Mouse (Mus musculus) heart, embryonic 12.5 days (tissue): ENCODE results near the gene Rnf224. TPM values are rescaled to one million over a fixed set of nuclear protein-coding genes. Genes with fewer than 3 reads are reported as not detected.
A peak's percentile ranks its signal among the peaks of the same experiment; 100 is the strongest.

Experiments used
- ATAC-seq: fragments of 200-750 bp; cut with Nextera tagmentation; 2 replicates; pipeline ENCODE4 v1.8.0; 2017; ENCODE audit warnings: moderate TSS enrichment, moderate library complexity; ENCODE audit not compliant: insufficient number of reproducible peaks, low FRiP score
- H3K27ac ChIP-seq: fragments of 300-500 bp; sonication (generic); 2 replicates; pipeline ENCODE4 v1.5.1; 2016; ENCODE audit warnings: mild to moderate bottlenecking, moderate library complexity; ENCODE audit not compliant: poor library complexity, severe bottlenecking
- H3K27me3 ChIP-seq: fragments of 300-500 bp; sonication (generic); replicated peaks from 2 replicates; pipeline ENCODE4 v1.6.1; 2016; ENCODE audit warnings: mild to moderate bottlenecking, moderate library complexity
- H3K36me3 ChIP-seq: fragments of 300-500 bp; sonication (generic); 2 replicates; pipeline ENCODE4 v1.6.1; 2016; ENCODE audit warnings: mild to moderate bottlenecking, moderate library complexity
- H3K4me1 ChIP-seq: fragments of 300-500 bp; sonication (generic); replicated peaks from 2 replicates; pipeline ENCODE4 v1.6.1; 2016; ENCODE audit warnings: mild to moderate bottlenecking
- H3K4me2 ChIP-seq: fragments of 300-500 bp; sonication (generic); 2 replicates; pipeline ENCODE4 v1.6.1; 2016; ENCODE audit warnings: mild to moderate bottlenecking, moderate library complexity
- H3K4me3 ChIP-seq: fragments of 300-500 bp; sonication (generic); 2 replicates; pipeline ENCODE4 v1.5.1; 2016; ENCODE audit warnings: mild to moderate bottlenecking
- H3K9ac ChIP-seq: fragments of 300-500 bp; sonication (generic); 2 replicates; pipeline ENCODE4 v1.6.1; 2016; ENCODE audit warnings: mild to moderate bottlenecking, moderate library complexity
- H3K9me3 ChIP-seq: fragments of 300-500 bp; sonication (generic); replicated peaks from 2 replicates; pipeline ENCODE4 v1.6.1; 2016; ENCODE audit warnings: mild to moderate bottlenecking, moderate library complexity
- WGBS: fragments of 180-500 bp; shearing (Covaris S2); methylation state at CpG from one replicate; pipeline ENCODE4 v1.1.7; 2016; 5-methylcytosine and 5-hydroxymethylcytosine counted together
- polyA plus RNA-seq: library from polyadenylated mRNA; unstranded; fragments of >200 nt; fragmentation: Nextera tagmentation; extraction: Ambion mirVana; gene quantifications from 2 replicates; pipeline ENCODE4 v1.2.1, GENCODE M21; 2016

Rnf224 gene
- polyA plus RNA-seq: not detected in 2 replicates

DNA sequence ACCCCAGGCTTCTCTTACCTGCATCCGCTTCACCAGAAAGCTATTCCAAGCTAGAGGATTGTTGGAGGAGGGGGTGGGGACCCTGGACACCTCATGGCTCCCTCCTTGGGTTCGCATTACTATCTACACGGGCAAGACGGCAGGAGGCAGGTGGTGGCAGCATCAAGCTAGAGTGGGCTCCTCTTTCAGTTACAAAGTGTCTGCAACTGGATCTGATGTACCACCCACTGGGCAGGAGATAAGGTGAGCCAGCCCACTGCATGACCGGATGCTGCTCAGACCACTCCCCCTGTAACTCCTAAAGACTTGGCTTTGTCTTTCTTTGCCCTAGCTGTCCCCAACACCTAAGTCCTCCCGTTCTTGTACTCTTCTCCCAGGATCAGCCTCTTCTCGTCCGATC, at the start of gene Rnf224:
Gene Rnf224 (minus strand): TSS at position 174 of the 400 bp plus-strand sequence.
- no peaks in the 10 kb centered on the region for H3K9me3 ChIP-seq
- H3K4me3 ChIP-seq: no peak within 1 kb of the TSS
- no peaks in the 10 kb centered on the region for H3K36me3 ChIP-seq
- H3K27me3 ChIP-seq: peaks cover 63% of the 10 kb centered on the region
- H3K27ac ChIP-seq: no peak within 1 kb of the TSS
- H3K4me2 ChIP-seq: peak within 1 kb of the TSS; percentile 2; the same call in 1 of the 2 replicates
- WGBS: 23% methylated on average over 8 of the region's 8 CpGs
- no peak for ATAC-seq
- peaks cover 13% of the 10 kb centered on the region for H3K4me1 ChIP-seq
- H3K9ac ChIP-seq: no peak within 1 kb of the TSS

DNA sequence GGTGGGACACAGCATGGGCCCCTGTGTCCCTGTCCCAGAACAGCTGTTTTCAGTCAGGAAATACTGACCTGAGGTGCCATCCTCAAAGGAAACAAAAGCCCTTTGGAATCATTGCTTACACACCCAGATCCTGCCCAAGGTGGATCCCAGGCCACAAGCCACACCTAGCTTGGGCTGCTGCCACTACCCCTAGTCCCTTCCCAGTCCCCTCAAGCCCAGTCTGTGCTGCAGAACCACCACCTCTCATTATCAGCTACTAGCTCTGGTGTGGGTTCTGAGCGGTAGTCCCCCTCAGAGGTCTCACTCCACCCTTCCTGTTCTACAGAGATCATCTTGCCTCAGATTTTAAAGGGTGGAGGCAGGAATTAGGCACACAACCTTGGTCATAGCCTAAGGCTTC, 49.7 kb upstream of the Rnf224 start:
- Histone ChIP-seq H3K27ac (no peak overlapping the region), H3K4me3 (no peak overlapping the region), H3K36me3 (peaks cover 48% of the 10 kb centered on the region), H3K9me3 (no peaks in the 10 kb centered on the region), H3K9ac (no peak overlapping the region), H3K4me2 (no peak overlapping the region), H3K4me1 (peaks cover 32% of the 10 kb centered on the region), H3K27me3 (peaks cover 49% of the 10 kb centered on the region)
- 58% methylated on average over 1 of the region's 1 CpGs for WGBS
- ATAC-seq: no peak

DNA sequence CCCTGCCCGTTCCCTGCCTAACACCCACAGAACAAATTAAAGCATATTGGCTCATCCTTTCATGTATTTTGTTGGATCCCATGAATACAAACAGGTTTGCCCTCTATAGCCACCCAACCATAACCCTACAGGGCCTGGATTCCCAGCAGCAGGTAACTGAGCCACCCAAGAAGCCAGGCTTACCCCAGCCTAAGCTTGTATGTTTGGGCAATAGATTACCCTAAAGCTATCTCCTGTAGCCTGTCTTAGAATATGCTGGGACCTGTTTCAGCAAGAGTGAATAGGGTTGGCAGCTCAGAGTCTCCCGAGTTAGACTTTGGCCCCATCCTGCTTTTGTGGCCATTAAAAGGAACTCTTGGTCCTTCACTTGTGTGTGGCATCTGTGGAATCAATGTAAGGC, 49.0 kb upstream of the Rnf224 start:
- H3K27me3 ChIP-seq: peaks cover 42% of the 10 kb centered on the region
- 92% methylated on average over 2 of the region's 2 CpGs for WGBS
- peaks cover 56% of the 10 kb centered on the region for H3K36me3 ChIP-seq
- ATAC-seq: no peak
- no peak overlapping the region for H3K27ac ChIP-seq
- no peaks in the 10 kb centered on the region for H3K9me3 ChIP-seq
- peaks cover 24% of the 10 kb centered on the region for H3K4me1 ChIP-seq
- H3K9ac ChIP-seq: no peak overlapping the region
- no peak overlapping the region for H3K4me2 ChIP-seq
- no peak overlapping the region for H3K4me3 ChIP-seq

DNA sequence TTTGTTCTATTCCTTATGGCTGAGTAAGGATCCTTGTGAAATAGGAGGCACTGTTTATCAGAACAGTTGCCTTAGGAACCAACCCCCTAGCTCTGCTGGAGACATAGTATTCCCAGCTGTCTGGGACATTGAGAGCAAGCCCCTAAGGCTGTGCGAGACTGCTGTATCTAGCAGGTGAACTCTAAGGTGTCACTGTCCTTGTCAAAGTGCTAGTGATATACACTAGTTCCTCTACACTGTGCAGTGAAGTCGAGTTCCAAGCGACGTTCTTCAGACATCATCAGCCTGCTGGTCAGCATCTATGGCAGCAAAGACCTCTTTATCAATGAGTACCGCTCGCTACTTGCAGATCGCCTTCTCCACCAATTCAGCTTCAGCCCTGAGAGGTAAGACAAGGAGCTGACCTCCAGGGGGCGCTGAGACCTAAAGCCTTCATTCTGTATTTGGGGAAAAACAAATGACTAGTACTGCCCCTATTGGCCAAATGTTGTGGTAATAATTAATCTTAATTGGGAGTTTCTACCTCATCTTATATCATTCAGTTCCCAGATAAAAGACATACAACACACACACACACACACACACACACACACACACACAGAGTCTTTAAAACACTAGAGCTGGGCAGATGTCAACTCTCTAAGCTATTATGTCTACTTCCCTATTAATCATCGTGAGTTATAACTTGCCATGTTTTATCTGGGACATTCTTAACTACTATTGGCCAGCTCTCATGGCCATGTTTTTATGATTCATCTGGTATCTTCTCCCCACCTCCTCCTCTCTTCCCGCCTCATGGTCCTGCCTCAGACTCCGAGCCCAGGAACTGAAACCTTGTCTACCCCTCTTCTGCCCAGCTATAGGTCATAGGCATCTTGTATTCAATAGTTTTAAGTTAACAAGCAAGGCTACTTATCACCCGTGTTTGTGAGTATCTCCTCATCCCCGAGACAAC, 42.6 kb upstream of the Rnf224 start:
- 0 out of 2 replicates have a peak, but pooled peaks cover 1% of the 10 kb centered on the region for H3K4me1 ChIP-seq

DNA sequence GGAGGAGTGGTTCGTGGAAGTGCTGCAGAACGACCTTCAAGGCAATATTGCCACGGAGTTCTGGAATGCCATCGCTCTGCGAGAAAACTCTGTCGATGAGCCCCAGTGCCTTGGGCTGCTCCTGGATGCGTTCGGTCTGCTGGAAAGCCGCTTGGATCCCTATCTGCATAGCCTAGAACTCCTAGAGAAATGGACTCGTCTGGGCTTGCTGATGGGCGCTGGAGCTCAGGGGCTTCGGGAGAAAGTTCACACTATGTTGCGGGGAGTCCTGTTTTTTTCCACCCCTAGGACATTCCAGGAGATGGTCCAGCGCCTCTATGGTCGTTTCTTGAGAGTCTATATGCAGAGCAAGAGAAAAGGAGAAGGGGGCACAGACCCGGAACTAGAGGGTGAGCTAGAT, 36.4 kb upstream of the Rnf224 start:
- Histone ChIP-seq H3K4me1 (peaks cover 26% of the 10 kb centered on the region), H3K4me2 (peak overlapping the region; percentile 93), H3K27ac (no peak overlapping the region), H3K36me3 (peaks cover 73% of the 10 kb centered on the region), H3K4me3 (peak overlapping the region; percentile 84), H3K27me3 (no peaks in the 10 kb centered on the region), H3K9me3 (no peaks in the 10 kb centered on the region), H3K9ac (peak overlapping the region; percentile 90)
- 27% methylated on average over 16 of the region's 16 CpGs for WGBS
- no peak for ATAC-seq

More for the DNA sequence above, 42.6 kb upstream of the Rnf224 start:
- Histone ChIP-seq H3K27me3 (no peaks in the 10 kb centered on the region), H3K36me3 (peaks cover 96% of the 10 kb centered on the region), H3K4me2 (no peak overlapping the region), H3K4me3 (no peak overlapping the region), H3K27ac (no peak overlapping the region), H3K9ac (no peak overlapping the region), H3K9me3 (no peaks in the 10 kb centered on the region)
- no peak for ATAC-seq
- WGBS: 59% methylated on average over 13 of the region's 13 CpGs

DNA sequence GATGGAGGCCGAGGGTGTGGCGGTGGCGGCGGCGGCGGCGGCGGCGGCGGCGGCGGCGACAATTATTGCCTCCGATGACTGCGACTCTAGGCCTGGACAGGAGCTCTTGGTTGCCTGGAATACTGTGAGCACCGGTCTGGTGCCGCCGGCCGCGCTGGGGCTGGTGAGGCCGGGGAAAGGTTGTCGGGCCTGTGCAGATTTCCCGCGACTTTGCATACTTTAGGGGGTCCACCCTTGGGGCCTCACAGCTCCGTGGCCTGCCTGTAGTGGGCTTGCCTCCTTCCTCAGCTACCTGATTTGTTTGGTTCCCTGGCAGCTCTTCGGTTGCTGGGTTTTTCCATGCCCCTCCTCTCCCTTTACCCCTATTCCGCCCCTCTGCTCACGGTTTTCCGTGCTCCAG, 35.9 kb upstream of the Rnf224 start:
- H3K4me2 ChIP-seq: peak overlapping the region; percentile 93
- under 1% methylated on average over 28 of the region's 29 CpGs for WGBS
- H3K4me1 ChIP-seq: peaks cover 29% of the 10 kb centered on the region
- peak overlapping the region; percentile 24 for H3K27ac ChIP-seq
- H3K27me3 ChIP-seq: no peaks in the 10 kb centered on the region
- peak overlapping the region; percentile 84 for H3K4me3 ChIP-seq
- H3K9me3 ChIP-seq: no peaks in the 10 kb centered on the region
- ATAC-seq: peak; percentile 43
- H3K36me3 ChIP-seq: peaks cover 68% of the 10 kb centered on the region
- H3K9ac ChIP-seq: peak overlapping the region; percentile 90

DNA sequence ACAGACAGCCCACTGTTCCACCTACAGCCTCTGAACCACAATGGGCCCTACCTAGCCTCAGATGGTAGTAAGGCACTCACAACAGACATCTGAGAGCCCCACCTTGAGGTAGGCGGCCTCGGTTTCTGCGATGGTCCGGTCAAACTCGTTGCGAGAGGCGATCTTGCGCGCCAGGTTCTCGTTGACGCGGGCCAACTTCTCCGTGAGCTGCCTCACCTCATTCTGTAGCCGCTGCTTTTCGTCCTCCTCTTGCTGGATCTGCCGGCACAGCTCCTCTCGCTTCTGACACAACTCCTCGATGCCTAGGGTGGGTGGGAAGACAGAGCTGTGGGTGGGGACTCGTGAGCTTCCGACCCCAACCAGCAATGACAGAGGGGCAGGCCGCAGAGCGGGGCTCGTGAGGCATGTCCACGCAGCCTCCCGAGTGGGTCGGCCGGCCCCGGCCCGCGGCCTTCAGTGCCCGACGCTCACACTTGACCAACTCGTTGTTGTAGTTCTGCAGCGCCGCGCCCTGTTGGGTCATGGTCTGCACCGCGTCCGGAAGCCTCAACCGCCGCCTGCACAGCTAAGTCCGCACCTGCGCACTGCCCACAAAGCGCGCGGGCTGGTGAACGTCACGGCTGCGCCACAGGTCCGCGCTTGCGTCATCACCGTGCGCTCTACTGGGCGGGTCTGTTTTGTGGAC, 35.4 kb upstream of the Rnf224 start, which contains the start of the genes Ssna1 and Anapc2:
Gene Ssna1 (minus strand): TSS at position 612 of the 685 bp plus-strand sequence.
Gene Anapc2 (plus strand): TSS at position 652 of the 685 bp plus-strand sequence.
- Histone ChIP-seq H3K36me3 (peaks cover 63% of the 10 kb centered on the region), H3K4me2 (peak within 1 kb of the TSS; percentile 93), H3K9ac (peak within 1 kb of the TSS; percentile 90), H3K9me3 (no peaks in the 10 kb centered on the region), H3K4me1 (peaks cover 34% of the 10 kb centered on the region), H3K4me3 (peak within 1 kb of the TSS; percentile 84), H3K27ac (peak within 1 kb of the TSS; percentile 77), H3K27me3 (no peaks in the 10 kb centered on the region)
- ATAC-seq: peak; percentile 98
- WGBS: under 1% methylated on average over 55 of the region's 55 CpGs

DNA sequence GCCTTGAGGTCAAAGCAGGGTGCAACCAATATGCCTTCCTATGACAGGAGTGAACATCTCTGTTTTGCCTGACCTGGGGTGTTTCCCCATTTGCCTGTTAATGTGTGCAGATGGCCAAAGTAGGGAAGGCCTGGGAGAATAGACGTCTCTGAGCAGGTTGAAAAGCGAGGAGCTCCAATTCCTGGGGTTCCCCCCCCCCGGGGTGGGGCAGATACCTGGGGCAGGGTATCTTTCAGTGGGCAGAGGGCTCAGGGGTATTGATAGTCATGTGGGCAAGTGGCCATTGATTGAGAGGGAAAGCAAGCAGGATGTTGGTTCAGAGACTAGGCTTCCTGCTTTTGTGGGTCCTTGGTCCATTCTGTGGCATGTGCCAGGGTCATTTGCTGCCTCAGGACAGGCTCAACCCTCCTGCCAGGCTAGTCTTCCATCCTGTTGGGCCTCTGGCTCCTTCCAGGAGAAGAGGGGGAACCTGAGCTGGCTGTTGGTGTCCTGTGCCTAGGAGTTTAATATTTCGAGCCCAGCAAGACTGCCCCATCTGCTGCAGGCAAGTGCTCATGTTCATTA, 31.2 kb upstream of the Rnf224 start:
- WGBS: 68% methylated on average over 4 of the region's 4 CpGs
- ATAC-seq: no peak
- Histone ChIP-seq H3K27me3 (peaks cover 18% of the 10 kb centered on the region), H3K36me3 (peaks cover 27% of the 10 kb centered on the region), H3K4me1 (peaks cover 55% of the 10 kb centered on the region), H3K9ac (no peak overlapping the region), H3K9me3 (no peaks in the 10 kb centered on the region), H3K4me2 (no peak overlapping the region), H3K27ac (no peak overlapping the region), H3K4me3 (no peak overlapping the region)

DNA sequence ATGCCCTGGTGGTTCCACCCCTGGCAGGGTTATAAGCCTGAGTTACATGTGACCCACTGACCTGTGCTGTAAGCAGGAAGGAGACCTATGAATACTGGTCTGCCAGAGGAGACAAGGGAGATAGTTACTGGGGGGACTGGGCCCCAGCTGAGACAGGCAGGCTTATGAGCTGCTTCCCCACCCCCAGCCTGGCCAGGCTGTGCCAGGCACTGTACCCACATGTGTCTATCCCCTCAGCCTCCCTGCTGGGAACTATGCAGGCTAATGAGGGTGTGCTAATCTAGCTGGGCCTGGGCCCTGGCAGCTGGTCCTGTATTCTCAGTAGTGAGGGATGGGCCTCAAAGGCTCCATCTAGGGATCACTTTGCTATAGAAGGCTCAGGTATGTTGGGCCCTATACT, 30.7 kb upstream of the Rnf224 start:
- Histone ChIP-seq H3K36me3 (peaks cover 27% of the 10 kb centered on the region), H3K9me3 (no peaks in the 10 kb centered on the region), H3K27me3 (peaks cover 18% of the 10 kb centered on the region), H3K4me3 (no peak overlapping the region), H3K27ac (no peak overlapping the region), H3K4me1 (peaks cover 55% of the 10 kb centered on the region), H3K9ac (no peak overlapping the region), H3K4me2 (no peak overlapping the region)
- no peak for ATAC-seq

DNA sequence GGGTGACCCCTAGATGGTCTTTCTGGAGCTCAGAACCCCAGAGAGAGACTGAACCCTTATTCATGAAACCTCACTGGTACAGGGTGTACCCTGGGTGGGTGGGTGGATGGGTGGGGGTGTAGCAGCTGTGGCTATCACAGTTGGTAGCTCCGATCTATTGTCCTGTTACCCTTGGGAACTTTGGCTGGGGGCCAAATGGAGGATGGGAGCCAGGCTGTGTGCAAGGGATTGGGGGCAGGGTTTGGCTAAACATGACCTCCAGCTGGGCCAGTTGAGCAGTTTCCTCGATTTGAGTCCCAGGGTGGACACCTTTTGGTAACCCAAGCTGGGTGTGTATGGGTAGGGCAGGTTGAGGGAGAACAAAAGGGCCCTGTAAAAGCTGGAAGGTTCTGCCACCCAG, 30.1 kb upstream of the Rnf224 start:
- H3K4me1 ChIP-seq: peaks cover 55% of the 10 kb centered on the region
- H3K27ac ChIP-seq: no peak overlapping the region
- 42% methylated on average over 2 of the region's 2 CpGs for WGBS
- H3K9me3 ChIP-seq: no peaks in the 10 kb centered on the region
- H3K9ac ChIP-seq: no peak overlapping the region
- no peak overlapping the region for H3K4me3 ChIP-seq
- no peak for ATAC-seq
- peaks cover 27% of the 10 kb centered on the region for H3K36me3 ChIP-seq
- peak overlapping the region; percentile 30; the same call in 1 of the 2 replicates for H3K4me2 ChIP-seq
- peaks cover 18% of the 10 kb centered on the region for H3K27me3 ChIP-seq
